Mouse (Mus musculus): ENCODE data around the gene Icam2.
"Not testable (repeated sequence)": the region's sequence is repeated elsewhere in the genome, so short reads cannot be mapped to it uniquely, and the experiment has no call there.

The Icam2 gene

DNA sequence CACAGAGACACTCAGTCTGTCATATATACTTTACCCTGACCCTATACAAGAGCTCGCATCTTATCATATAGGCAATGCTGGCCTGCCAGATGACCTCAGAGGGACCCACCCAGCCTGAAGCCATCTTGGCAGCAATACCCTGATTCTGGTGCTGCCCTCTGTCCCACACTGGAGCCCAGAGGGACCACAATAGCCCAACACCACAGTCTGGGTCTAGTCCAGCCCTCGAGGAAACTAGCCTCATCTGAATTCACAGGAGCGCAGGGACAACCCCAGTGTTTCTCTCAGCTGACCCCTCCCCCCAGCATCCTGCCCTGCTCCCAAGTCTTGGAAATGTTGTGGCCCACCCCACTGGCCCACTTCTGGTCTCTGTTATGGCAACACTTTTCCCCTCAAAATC lies 36.6 kb downstream of the Icam2 start:
- CTCF ChIA-PET, result no interaction called here

DNA sequence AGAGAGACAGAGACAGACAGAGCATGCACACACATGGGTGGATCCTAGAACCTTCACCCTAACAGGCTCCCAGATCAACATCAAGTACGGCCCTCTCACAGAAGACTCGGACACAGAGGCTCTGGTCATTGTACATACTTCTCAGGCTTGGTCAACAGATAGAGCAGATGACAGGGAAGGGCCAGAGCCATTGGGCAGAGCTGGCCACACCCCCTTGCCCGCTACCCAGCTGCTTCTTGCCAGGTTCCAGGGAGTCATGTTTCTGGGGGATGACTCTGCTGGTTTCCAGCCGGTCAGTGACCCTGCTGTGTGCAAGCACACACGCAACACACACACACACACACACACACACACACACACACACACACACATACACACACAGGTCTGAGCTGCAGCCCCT lies 37.0 kb downstream of the Icam2 start:
- CTCF ChIA-PET, result no interaction called here

DNA sequence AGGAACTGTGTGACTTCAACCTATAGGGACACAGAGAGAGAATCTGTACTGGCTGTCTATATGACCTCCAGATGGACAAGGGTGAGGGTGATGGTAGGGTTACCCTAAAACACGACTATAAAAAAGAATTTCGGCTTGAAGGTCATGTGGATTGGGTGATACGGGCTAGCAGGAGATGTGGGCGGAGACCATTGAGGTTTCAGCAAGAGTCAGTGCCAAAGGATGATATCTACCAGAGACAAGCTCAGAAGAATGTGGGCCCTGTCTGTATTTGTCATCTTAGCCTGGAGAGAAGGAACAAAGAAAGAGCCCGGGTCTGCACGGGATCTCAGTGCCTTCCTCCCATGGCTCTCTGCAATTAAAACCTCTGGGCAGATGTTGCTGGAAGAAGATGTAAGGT lies 38.1 kb downstream of the Icam2 start:
- CTCF ChIA-PET, result no interaction called here

- CTCF ChIA-PET, result interaction anchor here (0.8 to 1.0 kb wide), 2 partner anchors 11 to 59 kb away, joined by 3 read pairs; no protein-coding TSS in a partner anchor
These were observed 43.0 kb downstream of the Icam2 start for GRCm38 (mm10) chr11:106344910-106345309.

GRCm38 (mm10) chr11:106340990-106341520 lies 46.8 kb downstream of the Icam2 start:
- CTCF ChIA-PET, result no interaction called here

DNA sequence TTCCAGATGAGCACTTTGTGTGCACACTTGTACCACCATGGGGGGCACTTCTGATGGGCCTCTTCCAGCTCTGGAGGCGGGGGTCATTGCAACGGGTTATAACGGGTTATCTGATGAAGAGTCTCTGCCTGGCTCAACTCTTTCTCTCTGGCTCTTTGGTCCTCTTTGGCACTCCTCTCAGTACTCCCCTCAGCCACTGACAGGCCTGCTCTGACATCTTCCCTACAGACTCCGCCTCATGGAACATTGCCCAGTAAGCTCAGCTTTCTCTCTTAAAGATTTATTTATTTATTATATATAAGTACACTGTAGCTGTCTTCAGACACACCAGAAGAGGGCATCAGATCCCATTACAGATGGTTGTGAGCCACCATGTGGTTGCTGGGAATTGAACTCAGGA lies 48.6 kb downstream of the Icam2 start:
- CTCF ChIA-PET, result not testable (repeated sequence)

DNA sequence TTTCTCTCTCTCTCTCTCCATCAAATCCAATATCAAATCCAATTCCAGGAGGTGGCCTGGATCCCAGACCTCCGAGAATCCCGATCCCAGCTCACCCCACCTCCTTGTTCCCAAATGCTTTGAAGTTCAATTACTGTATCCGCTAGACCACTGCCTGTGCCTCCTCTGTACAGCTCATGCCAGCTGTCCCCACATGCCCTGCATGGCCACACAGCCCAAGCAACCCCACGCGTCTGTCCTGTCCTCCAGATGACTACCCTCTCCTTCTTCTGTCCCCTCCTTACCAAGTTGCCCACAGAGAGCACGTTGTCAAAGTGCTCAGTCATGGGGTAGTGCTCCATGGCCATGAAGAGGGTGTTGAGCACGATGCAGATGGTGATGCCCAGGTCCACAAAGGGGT lies 49.0 kb downstream of the Icam2 start:
- CTCF ChIA-PET, result no interaction called here

DNA sequence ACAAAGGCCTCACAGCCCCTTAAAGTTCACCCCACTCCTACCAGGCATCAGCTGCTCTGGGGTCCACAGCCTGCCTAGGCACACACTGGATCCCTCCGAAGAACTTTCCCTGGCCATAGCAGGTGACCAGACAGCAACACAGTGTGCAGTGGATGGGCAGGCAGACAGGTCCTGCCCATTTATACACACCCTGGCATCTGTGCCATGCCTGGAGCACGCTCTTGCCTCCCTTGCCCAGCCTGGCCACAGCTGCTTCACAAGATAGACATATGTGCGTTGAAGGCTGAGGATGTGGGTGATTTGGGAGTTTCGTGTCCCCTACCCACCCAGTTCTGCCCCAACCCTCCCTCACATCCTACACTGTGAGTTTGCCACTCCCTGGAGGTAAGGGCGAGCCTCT lies 49.8 kb downstream of the Icam2 start:
- CTCF ChIA-PET, result no interaction called here

DNA sequence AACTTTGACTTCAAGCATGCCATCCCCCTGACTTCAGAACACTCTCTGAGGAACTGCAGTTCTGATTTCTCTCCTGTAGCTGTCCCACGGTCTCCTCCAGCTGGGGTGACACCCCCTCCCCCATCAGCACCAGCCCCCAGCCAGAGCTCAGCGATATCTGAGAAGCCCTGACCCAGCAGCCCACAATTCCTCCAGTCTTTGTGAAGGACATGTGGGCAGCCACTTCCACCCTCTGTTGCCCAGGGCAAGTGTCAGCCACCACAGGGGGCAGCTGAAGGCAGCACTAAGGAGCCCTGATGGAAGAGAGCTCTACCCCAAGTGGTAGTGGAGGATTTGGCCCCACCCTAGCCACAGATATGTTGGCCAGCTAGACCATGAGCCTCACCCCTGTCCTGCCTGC lies 53.8 kb downstream of the Icam2 start:
- CTCF ChIA-PET, result interaction anchor here (0.6 to 2.4 kb wide), 4 partner anchors 26 to 57 kb away, joined by 3 to 10 read pairs (median 6); no protein-coding TSS in a partner anchor

DNA sequence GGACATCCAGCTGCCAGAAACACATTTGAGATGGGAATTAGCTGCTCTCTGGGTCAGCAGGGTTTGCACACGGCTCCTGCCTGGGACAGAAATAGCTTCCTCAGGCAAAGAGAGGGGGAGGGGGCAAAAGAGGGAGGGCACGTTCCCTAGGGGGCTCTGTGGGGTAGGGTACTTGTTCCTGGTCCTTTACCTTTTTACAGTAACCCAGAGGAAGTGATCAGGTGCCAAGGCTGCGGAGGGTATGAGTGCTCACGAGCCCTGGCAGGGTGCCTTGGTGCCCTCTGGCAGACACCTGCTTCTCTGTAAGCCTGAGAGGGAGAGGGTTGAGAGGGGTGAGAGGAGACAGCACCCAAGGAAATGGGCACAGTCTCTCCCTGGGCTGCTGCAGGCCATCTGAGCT lies 55.4 kb downstream of the Icam2 start:
- CTCF ChIA-PET, result interaction anchor here (2.4 kb wide), 1 partner anchor 59 kb away, joined by 9 read pairs; no protein-coding TSS in a partner anchor

DNA sequence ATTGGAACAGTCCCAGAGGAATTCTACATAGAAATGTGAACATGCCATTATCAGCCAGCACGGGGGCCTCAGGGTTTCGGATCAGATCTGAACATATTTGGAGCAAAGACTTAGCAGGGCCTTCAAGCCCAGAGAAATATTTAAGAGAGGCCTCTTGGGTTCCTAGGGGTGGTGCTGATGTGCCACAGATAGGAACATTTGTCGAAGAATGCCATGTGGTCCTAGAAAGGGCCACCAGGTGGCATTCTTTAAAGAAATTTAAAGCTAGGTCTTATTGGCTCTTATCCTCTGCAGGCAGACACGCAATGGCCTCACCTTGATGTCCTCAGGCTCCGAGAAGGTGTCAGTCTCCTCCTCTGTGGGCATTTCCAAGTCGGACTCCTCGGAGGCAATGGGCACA lies 58.2 kb downstream of the Icam2 start:
- CTCF ChIA-PET, result interaction anchor here (0.6 to 1.2 kb wide), 2 partner anchors 18 to 61 kb away, joined by 3 to 4 read pairs; no protein-coding TSS in a partner anchor

GRCm38 (mm10) chr11:106329128-106329527 lies 58.7 kb downstream of the Icam2 start:
- CTCF ChIA-PET, result interaction anchor here (0.6 to 1.2 kb wide), 2 partner anchors 17 to 62 kb away, joined by 3 to 4 read pairs; no protein-coding TSS in a partner anchor

GRCm38 (mm10) chr11:106328521-106328920 lies 59.4 kb downstream of the Icam2 start:
- CTCF ChIA-PET, result no interaction called here
